Comparison of ENCODE assay signal across 21 mouse cellular contexts in the genomic region with DNA sequence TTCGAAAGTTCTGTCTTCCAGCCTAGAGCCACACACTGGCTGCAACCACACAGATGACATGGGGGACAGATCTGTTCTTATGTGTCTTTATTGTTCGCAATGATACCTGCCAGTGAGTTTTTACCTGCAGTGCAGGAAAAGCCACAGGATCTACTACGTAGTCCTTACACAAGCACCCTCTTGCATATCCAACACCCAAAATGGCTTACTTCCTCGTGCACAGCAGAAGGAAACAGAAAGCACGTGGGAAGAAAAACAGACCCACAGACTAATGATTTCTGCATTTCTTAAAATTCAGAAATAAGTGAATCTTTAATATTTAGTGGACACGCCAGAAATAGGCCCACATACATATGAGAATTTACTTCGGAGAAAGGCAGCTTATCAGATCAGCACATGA.
"Had no signal": no experiment of that assay in that cellular context is flagged by ENCODE, and none has a peak within 500 bp of the region (broad histone marks: within the 10 kb centered on the region; RNA-seq: fewer than 3 reads in every experiment).

No protein-coding gene starts in this region.

- H3K27me3 ChIP-seq: heart, embryonic 13.5 days; heart, embryonic 15.5 days; hindbrain, embryonic 13.5 days; hindbrain, embryonic 15.5 days; limb, embryonic 13.5 days; limb, embryonic 15.5 days had no signal

- H3K4me1 ChIP-seq: heart, embryonic 15.5 days; hindbrain, embryonic 15.5 days; limb, embryonic 13.5 days; limb, embryonic 15.5 days had no signal

- ATAC-seq: hindbrain, postnatal 0 days; intestine, embryonic 16.5 days had no signal

- H3K4me2 ChIP-seq: heart, embryonic 11.5 days; heart, embryonic 13.5 days; heart, embryonic 15.5 days; hindbrain, embryonic 13.5 days; hindbrain, embryonic 15.5 days; limb, embryonic 13.5 days; limb, embryonic 15.5 days had no signal

- H3K36me3 ChIP-seq: heart, embryonic 15.5 days had no signal

- DNase-seq: gastrocnemius, adult 2 months; gastrocnemius, postnatal 10 days; gastrocnemius, postnatal 25 days; heart, adult 11 months; heart, adult 2 months; heart, postnatal 14 days; heart, postnatal 36 days; kidney, adult 18-20 months; kidney, adult 8-10 months; kidney, postnatal 10 days had no signal

- H3K4me3 ChIP-seq: gastrocnemius, adult 2 months; heart, adult 2 months; heart, embryonic 13.5 days; heart, embryonic 15.5 days; hindbrain, embryonic 13.5 days; hindbrain, embryonic 15.5 days; layer of hippocampus, adult 2 months; left cerebral cortex, adult 2 months; limb, embryonic 13.5 days; limb, embryonic 15.5 days had no signal

- H3K9me3 ChIP-seq: hindbrain, embryonic 15.5 days had no signal

- H3K9ac ChIP-seq: heart, embryonic 13.5 days; heart, embryonic 15.5 days; hindbrain, embryonic 13.5 days; hindbrain, embryonic 15.5 days; limb, embryonic 13.5 days; limb, embryonic 15.5 days had no signal

- H3K27ac ChIP-seq: gastrocnemius, adult 2 months; heart, adult 2 months; heart, embryonic 13.5 days; heart, embryonic 15.5 days; hindbrain, embryonic 13.5 days; hindbrain, embryonic 15.5 days; hindbrain, postnatal 0 days; layer of hippocampus, adult 2 months; left cerebral cortex, adult 2 months; limb, embryonic 13.5 days; limb, embryonic 15.5 days had no signal
